Mouse (Mus musculus): Measurements from ENCODE around the gene Nt5dc2.

The Nt5dc2 gene

DNA sequence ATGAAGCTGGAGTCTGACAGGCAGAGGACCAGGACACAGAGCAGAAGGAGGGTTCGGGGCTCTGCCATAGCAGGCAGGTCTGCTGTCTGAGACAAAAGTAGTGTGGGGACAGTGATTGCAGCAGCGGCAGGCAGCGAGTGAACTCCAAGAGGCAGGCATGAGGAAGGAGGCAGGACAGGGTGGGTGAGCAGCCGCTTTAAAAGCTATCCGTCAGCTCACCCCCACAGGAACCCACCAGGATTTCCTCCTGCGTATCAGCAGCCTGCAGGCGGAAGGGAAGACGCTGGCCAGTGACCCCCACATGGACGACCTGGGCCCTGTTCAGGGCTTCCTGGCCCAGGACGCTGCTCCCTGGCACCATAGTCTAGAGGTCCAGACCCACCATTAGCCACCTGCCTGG, 37.6 kb downstream of the Nt5dc2 start, which contains the start of gene Stab1:
TSS of gene Stab1 (minus strand) at position 217 of the 400 bp plus-strand sequence.
- no peak for DNase-seq (ENCODE audit: low spot score in 2 of 2)

DNA sequence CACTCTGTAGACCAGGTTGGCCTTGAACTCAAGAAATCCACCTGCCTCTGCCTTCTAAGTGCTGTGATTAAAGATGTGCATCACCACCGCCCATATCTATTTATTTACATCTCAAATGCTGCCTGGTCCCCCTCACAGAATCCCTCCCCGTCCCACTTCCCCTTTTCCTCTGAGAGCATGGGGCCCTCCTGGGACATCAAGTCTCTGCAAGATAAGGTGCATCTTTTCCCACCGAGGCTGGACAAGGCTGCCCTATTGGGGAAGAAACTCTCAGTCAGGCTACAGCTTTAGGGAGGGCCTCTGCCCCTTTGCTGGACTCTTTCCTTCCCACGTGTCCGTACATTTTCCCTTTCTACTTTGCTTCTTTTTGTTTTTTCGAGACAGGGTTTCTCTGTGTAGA, 38.7 kb downstream of the Nt5dc2 start:
- no peak for DNase-seq (ENCODE audit: low spot score in 2 of 2)

DNA sequence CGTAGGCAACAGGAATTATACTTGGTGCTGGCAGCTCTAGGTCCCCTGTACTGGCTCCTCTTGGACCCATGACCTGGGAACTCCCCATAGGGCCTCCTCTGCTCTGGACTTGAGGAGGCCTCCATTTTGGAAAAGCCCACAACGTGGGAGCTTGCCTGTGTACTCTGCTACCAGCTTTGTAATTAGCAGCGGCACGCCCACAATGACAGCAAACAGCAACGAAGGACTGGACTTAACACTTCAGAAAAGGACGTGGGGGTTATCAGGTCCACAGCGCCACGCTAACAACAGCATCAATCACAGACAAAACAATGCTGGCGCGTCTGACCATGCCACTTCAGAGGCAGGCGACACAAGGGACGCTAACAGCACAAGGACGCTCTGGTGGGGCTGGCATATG, 40.1 kb downstream of the Nt5dc2 start:
- no peak for DNase-seq (ENCODE audit: low spot score in 2 of 2)

DNA sequence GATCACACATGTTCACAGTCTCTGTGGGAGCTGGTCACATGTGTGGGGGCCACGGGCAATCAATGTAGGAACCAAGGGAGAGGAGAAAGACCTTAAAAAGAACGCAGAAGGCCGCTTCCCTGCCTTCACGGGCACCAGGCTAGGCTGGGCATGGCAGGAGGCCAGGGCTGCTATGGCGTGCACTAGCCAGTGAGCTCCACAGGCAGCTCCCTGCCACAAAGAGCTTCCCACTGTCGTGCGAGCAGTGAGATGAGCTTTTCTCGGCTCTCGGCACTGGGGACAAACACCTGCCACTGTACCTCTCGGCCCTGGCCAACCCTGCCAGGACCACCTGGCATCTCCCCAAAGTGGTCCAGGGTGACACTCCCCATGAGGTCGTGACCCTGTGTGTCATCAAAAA, 40.5 kb downstream of the Nt5dc2 start:
- DNase-seq (ENCODE audit: low spot score in 2 of 2): no peak

DNA sequence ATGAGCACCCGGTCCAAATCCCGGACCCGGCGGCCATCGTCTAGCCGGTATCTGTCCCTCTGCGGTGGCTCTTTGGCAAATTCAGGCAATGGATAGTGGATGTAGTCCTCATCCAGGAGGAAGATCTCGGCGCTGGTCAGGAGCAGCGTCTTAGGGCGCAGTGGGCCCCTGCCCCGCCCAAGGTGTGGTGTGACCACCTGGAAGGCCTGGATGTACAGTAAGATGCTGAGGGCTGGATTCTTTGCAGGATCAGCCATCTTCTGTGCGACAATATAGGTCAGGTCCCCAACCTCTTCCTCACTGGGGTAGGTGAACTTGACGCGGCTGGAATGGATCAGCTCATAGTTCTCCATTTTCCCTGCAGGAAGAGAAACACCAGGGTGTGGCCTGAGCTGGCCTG, 41.0 kb downstream of the Nt5dc2 start:
- DNase-seq (ENCODE audit: low spot score in 2 of 2): no peak

DNA sequence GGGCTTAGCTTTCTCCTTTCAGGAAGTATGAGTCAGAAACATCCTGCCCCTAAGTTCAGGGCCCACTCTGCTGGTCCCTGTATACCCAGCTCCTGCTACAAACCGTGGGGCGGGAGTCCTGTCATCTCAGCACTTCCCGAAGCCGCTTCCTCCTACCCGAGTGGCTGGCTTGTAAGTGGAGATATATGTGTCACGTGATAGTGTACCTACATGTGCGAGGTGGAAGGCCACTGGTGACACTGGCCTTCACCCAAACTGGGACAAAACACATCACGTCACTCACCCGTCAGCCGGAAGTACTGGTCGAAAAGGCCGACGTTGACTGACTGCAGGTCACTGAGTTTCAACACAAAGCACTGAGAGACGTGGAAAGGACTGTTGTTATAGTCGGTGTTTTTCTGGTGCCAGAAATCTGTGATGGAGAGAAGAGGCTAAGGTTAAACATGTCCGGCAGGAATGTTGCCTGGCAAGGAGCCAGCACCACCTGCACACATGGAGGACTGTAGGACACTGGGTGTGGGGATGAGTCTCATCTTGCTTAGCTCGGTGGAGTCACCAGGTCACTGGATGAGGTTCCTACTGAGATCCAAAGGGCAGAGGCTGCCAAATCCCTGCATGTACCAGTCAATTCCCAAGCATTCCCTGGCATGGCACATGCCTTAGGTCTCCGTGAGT, 42.1 kb downstream of the Nt5dc2 start:
- DNase-seq (ENCODE audit: low spot score in 2 of 2): no peak

DNA sequence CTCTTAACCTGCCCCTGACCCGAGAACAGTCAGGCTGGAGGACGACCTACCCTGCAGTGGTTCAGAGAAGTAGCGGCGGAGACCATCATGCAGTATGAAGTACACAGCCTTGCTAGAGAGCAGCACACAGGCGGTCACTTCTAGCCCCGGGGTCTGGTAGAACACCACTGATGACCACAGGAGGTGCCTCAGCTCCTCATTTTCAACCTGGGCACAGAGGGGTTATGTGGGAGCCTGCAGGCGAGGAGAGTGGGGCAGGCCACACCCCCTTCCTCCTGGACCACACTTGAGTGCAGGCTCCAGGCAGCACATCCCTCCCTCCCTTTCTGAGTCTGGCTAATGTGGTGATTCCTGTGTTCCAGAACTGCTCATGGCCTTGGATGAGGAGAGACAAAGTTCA, 42.7 kb downstream of the Nt5dc2 start:
- DNase-seq (ENCODE audit: low spot score in 2 of 2): no peak

DNA sequence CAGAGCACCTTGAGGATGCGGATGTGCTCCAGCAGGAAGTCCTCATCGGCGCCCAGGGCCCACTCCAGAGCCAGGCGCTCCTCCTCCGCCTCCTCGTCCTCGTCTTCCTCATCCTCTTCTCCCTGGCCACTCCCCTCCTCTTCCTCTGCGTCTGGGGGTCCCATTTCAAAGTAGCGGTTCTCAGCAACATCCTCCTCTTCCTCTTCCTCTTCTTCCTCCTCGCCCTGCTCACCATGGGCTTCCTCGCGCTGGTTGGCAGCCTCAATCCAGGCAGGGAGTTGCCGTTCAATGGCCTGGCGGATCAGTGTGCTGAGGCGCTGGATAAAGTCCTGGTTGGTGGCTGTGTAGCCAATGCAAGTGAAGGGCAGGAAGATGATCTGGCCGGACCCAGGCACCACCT, 46.4 kb downstream of the Nt5dc2 start:
- no peak for DNase-seq (ENCODE audit: low spot score in 2 of 2)

DNA sequence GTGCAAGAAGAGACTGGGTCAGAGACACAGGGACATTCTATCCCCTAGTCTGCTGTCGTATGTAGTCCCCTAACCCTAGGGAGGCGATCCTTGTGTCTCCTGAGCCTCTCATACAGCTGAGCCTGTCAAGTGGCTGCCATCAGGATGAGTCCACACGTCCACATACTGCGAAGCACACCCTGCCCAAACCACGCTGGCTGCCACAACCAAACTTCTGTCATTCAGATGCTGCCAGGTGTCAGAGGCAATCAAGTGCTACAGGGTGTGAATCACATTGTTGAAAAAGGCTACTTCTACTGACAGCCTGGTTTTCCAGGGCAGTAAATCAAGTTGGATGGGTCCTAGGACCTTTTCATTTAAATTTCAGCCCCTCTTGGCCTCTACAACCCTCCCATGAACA, 46.9 kb downstream of the Nt5dc2 start:
- DNase-seq (ENCODE audit: low spot score in 2 of 2): no peak

DNA sequence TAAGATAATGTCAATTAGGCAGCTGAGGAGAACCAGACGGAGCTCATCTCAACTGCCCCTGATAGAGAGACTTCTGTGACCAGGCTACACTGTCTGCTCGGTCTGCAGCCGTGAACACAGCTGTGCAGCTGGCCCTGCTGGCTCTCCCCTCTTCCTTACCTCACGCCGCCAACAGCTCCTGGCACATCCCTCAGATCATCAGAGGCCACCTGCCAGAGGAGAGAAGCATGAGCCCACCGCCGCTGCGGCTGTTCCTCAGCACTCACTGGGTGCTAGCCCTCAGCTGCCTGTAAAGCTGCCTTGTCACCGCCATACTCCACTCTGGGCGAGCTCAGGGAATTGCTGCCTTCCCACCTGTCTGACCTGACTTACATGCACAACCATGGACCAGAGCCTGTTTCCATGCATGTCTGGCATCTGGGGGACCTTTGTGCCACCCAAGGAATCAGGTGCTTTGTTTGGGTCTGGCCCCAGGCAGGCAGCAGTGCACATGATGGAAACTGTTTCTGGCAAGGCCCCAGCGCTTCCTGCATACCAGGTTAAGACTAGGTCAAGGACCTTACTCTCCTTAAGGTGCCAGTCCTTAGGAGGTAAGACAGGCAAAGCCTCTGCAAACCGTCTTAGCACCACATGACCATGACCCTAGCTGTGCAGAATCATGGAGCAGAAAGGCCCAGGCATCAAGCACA, 49.0 kb downstream of the Nt5dc2 start:
- no peak for DNase-seq (ENCODE audit: low spot score in 2 of 2)

DNA sequence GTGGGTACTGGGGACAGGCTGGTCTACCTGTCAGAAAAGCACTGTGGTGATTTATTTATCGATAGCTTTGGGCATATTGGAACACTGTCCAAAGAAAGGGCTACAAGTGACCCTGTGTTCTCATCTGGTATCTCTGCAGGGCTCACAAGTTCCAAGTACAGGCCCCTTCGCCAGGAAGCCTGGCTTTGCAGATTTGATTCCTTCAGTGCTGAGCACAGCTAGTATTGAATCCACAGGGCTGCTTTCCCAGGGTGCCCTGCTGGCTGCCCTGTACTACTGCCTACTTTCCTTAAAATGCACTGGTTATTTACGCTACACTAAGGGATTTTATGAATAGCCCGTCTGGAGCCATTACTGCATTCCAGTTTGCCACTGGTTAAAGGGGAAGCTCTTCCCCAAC, 50.7 kb downstream of the Nt5dc2 start:
- no peak for DNase-seq (ENCODE audit: low spot score in 2 of 2)

DNA sequence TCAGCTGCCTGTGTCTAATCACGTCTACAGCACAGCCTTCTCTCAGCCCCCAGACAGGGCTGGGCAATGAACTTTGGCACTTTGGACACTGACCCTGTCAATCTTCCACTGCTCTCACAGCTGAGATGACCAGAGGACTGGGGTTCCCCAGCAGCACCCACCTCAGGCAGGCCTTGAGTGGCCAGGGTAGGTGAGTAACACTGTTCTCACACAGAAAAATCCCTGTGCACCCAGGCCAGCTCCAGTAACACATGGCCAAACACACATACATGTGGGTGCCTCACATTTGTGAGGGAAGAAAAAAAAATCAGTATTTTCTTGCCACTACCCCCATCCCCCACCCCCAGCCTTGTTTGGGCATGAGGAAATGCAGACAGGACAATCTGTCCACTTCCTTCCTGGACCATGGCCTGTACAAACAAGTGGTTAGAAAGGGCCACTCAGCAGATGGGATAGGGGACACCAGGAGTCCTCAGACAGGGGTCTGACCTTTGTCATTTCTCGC, 52.0 kb downstream of the Nt5dc2 start:
- DNase-seq (ENCODE audit: low spot score in 2 of 2): no peak

DNA sequence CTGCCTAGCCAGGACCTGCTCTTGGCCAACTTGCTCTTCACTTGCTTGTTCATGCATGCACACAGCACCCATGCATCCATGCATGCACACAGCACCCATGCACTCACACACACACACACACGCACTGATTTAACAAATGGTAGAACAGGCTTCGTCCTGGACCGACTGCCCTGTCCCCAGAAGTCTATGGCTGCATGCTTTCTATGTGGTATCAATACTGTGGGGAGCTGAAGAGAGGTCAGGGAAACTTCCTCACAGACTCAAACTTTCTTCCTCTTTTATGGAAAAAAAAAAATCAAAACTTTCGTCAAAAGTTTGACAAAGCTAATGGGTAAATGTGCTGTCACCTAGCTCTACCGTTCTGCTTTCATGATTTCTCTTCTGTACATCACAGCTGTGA, 52.7 kb downstream of the Nt5dc2 start:
- no peak for DNase-seq (ENCODE audit: low spot score in 2 of 2)

DNA sequence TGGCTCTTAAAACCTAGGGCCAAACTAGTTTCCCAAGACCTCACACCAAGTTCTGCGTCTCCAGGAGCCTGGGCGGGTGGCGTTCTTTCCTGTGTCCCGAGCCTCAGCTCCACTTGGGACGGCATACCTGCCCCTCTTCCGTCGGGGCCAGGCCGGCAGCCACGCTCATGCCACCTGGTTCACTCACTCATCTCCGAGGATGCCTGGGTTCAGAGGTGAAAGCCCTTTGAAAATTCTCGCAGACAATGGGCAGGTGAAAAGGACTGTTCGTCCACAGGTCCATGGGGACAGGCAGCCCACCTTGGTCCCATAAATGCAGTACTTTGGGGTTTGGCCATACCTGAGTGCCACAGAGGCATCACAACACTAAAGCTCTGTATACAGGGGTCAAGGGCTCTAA, 53.3 kb downstream of the Nt5dc2 start:
- DNase-seq (ENCODE audit: low spot score in 2 of 2): no peak

DNA sequence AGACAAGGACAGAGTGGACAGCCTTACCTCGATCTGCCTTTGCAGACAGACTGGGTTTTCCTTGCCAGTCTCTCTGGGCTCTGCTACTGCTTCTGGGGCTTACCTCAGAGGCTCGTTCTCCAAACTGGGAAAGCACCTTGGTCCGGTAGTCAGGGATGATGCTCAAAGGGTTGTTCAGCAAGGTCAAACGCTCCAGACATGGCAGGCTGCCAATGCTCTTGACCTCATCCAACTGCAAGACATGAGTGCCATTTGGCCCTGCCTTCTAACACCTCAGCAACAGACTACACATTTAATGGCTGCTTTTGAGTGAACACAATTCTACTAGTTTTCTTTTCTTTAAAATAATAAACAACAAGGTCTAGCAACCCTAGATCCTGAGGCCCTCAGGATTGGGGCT, 55.8 kb downstream of the Nt5dc2 start:
- no peak for DNase-seq (ENCODE audit: low spot score in 2 of 2)
